Mouse (Mus musculus): ENCODE results near the gene Tmem86b. TPM values are rescaled to one million over a fixed set of nuclear protein-coding genes. Genes with fewer than 3 reads are reported as not detected.
A peak's percentile ranks its signal among the peaks of the same experiment; 100 is the strongest.

The Tmem86b gene
- polyA plus RNA-seq (2015; fragmentation: Nextera tagmentation; extraction: Ambion mirVana) = 25.1 and 31.4 TPM in 2 replicates

DNA sequence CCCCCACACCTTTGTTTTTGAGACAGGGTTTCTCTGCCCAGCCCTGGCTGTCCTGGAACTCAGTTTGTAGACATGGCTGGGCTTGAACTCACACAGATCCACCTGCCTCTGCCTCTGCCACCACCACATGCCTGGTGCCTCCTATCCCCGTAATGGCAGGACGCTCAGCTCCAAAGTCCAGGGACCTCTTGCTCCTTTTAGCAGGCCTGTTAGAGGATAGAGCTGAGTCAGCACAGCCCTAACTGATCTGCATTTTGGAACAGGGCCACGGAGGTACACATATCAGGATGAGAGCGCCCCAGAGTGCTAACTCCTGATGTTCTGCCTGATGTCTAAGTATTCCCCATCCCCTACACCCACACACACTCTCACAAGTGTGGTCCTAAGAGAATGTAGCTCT is at the start of gene Tmem86b:
Tmem86b (minus strand) TSS at position 392 of the 400 bp plus-strand sequence.
- TF ChIP-seq CTCF (IDR thresholded peaks at IDR 0.05; ENCODE audit: low read depth) = no peak
- Histone ChIP-seq H3K4me3 (ENCODE audit: low read depth, low read length) (peak within 1 kb of the TSS; percentile 21; the same call in 1 of the 2 replicates), H3K9ac (ENCODE audit: low read depth, low read length) (no peak within 1 kb of the TSS), H3K27me3 (replicated peaks; ENCODE audit: control insufficient read depth, insufficient read depth, low read length) (no peaks in the 10 kb centered on the region), H3K9me3 (ENCODE audit: control insufficient read depth) (no peaks in the 10 kb centered on the region), H3K27ac (ENCODE audit: low read depth, low read length) (no peak within 1 kb of the TSS; the same call in 1 of the 2 replicates), H3K36me3 (ENCODE audit: control insufficient read depth, insufficient read depth) (peaks cover 57% of the 10 kb centered on the region), H3K4me1 (replicated peaks; ENCODE audit: control insufficient read depth, insufficient read depth, low read length) (no peaks in the 10 kb centered on the region; the same call in 1 of the 2 replicates), H3K4me2 (replicated peaks; ENCODE audit: low read depth) (peak within 1 kb of the TSS; percentile 59; the same call in 1 of the 2 replicates)
- peak; percentile 35; the same call in 1 of the 2 replicates for ATAC-seq
- WGBS = 52% methylated on average over 4 of the region's 4 CpGs

DNA sequence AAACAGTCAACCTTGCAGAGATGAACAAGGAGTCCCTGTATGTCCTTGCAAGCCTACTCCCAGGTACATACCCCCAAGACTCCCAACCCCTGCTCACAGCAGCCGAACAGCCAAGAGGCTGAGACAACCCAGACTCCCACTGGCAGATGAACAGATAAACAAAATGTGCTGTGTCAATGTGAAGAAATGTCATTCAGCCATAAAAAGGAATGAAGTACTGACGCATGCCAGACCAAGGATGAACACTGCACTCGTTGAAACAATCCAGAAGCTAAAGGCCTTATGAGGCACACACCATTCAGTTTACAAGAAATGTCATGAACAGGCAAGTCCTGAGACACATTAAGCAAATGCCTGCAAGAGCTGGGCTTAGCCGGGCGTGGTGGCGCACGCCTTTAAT is 44.0 kb upstream of the Tmem86b start:
- 65% methylated on average over 7 of the region's 7 CpGs for WGBS
- no peaks in the 10 kb centered on the region for H3K27me3 ChIP-seq (replicated peaks; ENCODE audit: control insufficient read depth, insufficient read depth, low read length)
- H3K9me3 ChIP-seq (ENCODE audit: control insufficient read depth) = no peaks in the 10 kb centered on the region
- no peak overlapping the region for H3K9ac ChIP-seq (ENCODE audit: low read depth, low read length)
- TF ChIP-seq CTCF (IDR thresholded peaks at IDR 0.05; ENCODE audit: low read depth) = no peak
- no peaks in the 10 kb centered on the region; the same call in 1 of the 2 replicates for H3K4me1 ChIP-seq (replicated peaks; ENCODE audit: control insufficient read depth, insufficient read depth, low read length)
- H3K27ac ChIP-seq (ENCODE audit: low read depth, low read length) = no peak overlapping the region
- peaks cover 29% of the 10 kb centered on the region; the same call in 1 of the 2 replicates for H3K36me3 ChIP-seq (ENCODE audit: control insufficient read depth, insufficient read depth)
- H3K4me3 ChIP-seq (ENCODE audit: low read depth, low read length) = no peak overlapping the region
- no peak for ATAC-seq
- no peak overlapping the region for H3K4me2 ChIP-seq (replicated peaks; ENCODE audit: low read depth)

DNA sequence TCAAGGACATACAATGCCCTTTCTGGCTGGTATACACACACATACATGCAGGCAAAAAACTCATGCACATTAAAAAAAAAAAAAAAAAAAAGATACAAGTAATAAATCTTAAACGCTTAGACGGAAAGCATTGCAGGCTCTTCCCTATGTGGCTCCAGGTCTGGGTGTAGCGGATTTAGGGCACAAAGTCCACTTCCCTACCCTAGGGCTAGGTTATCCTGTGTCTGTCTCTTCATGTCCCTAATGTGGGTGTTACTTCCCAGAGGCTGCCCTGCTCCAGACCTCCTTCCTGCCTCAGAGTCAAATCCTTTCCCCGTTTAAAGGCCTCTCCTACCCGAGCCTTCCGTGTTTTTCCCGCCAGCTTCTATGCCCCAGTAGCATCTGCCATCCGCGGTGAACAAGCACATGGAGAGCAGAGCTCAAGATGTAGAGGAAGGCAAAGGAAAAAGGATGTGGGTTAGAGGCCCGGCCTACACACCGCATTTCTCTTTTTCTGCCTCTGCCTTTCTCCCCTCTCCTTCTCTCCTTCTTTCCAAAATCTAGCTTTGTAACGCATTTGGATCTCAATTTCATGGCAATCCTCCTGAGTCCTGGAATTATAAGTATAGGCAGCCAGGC is 43.0 kb upstream of the Tmem86b start:
- no peaks in the 10 kb centered on the region; the same call in 1 of the 2 replicates for H3K4me1 ChIP-seq (replicated peaks; ENCODE audit: control insufficient read depth, insufficient read depth, low read length)
- peak; percentile 37; the same call in 1 of the 2 replicates for ATAC-seq
- no peak for TF ChIP-seq CTCF (IDR thresholded peaks at IDR 0.05; ENCODE audit: low read depth)
- H3K9ac ChIP-seq (ENCODE audit: low read depth, low read length) = no peak overlapping the region
- H3K4me2 ChIP-seq (replicated peaks; ENCODE audit: low read depth) = no peak overlapping the region
- 62% methylated on average over 12 of the region's 12 CpGs for WGBS
- H3K27me3 ChIP-seq (replicated peaks; ENCODE audit: control insufficient read depth, insufficient read depth, low read length) = no peaks in the 10 kb centered on the region
- peaks cover 26% of the 10 kb centered on the region; the same call in 1 of the 2 replicates for H3K36me3 ChIP-seq (ENCODE audit: control insufficient read depth, insufficient read depth)
- peak overlapping the region; percentile 7; the same call in 1 of the 2 replicates for H3K27ac ChIP-seq (ENCODE audit: low read depth, low read length)
- no peaks in the 10 kb centered on the region for H3K9me3 ChIP-seq (ENCODE audit: control insufficient read depth)
- no peak overlapping the region for H3K4me3 ChIP-seq (ENCODE audit: low read depth, low read length)

DNA sequence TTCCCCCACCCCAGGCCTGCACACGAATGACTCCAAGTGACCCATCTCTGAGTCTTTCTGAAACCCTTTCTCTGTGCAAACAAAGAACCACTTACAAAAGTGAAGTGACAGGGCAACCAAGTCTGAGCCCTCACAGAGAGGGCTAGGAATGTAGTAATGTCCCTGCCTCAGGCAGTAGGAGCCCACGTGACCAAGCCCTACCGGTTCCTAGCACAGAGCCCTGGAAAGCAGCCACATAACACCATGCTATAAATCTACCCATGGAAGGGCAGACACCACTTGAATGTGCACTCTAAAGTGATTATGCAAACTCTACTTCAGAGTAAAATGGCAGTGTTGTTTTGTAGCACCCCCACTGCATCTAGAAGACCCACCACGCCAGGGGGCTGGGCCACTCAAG is 40.7 kb upstream of the Tmem86b start:
- Histone ChIP-seq H3K9me3 (ENCODE audit: control insufficient read depth) (no peaks in the 10 kb centered on the region), H3K36me3 (ENCODE audit: control insufficient read depth, insufficient read depth) (peaks cover 19% of the 10 kb centered on the region; the same call in 1 of the 2 replicates), H3K4me3 (ENCODE audit: low read depth, low read length) (no peak overlapping the region), H3K4me2 (replicated peaks; ENCODE audit: low read depth) (no peak overlapping the region), H3K4me1 (replicated peaks; ENCODE audit: control insufficient read depth, insufficient read depth, low read length) (no peaks in the 10 kb centered on the region; the same call in 1 of the 2 replicates), H3K9ac (ENCODE audit: low read depth, low read length) (no peak overlapping the region), H3K27me3 (replicated peaks; ENCODE audit: control insufficient read depth, insufficient read depth, low read length) (no peaks in the 10 kb centered on the region), H3K27ac (ENCODE audit: low read depth, low read length) (no peak overlapping the region)
- 55% methylated on average over 4 of the region's 4 CpGs for WGBS
- no peak for ATAC-seq
- TF ChIP-seq CTCF (IDR thresholded peaks at IDR 0.05; ENCODE audit: low read depth) = no peak

DNA sequence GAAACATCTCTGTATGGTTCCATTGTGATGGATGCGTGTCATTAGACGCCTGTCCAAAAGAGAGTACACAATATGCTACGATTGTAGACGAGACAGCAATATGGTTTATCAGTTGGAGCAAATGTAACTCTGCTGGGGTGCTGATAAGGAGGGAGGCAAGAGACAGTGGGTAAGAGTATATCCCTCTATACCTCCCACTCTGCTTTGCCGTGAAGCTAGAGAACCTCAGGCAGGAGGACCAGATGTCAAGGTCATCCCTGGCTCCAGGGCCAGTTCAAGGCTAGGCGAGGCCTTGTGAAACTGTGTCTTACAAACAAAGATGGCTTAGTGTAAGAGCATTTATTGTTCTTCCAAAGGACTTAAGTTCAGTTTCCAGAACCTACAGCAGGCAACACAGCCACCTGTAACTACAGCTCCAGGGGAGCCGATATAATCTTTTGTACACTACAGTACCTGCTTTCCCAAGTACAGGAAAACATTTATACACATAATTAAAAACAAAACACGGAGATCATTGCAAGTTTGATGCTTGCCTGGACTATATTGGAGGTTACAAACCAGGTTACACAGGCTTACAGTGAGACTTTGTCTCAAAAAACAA is 39.5 kb upstream of the Tmem86b start:
- H3K4me3 ChIP-seq (ENCODE audit: low read depth, low read length) = no peak overlapping the region
- no peaks in the 10 kb centered on the region; the same call in 1 of the 2 replicates for H3K4me1 ChIP-seq (replicated peaks; ENCODE audit: control insufficient read depth, insufficient read depth, low read length)
- H3K9ac ChIP-seq (ENCODE audit: low read depth, low read length) = no peak overlapping the region
- TF ChIP-seq CTCF (IDR thresholded peaks at IDR 0.05; ENCODE audit: low read depth) = no peak
- peaks cover 16% of the 10 kb centered on the region; the same call in 1 of the 2 replicates for H3K36me3 ChIP-seq (ENCODE audit: control insufficient read depth, insufficient read depth)
- H3K4me2 ChIP-seq (replicated peaks; ENCODE audit: low read depth) = no peak overlapping the region
- H3K9me3 ChIP-seq (ENCODE audit: control insufficient read depth) = no peaks in the 10 kb centered on the region
- H3K27me3 ChIP-seq (replicated peaks; ENCODE audit: control insufficient read depth, insufficient read depth, low read length) = no peaks in the 10 kb centered on the region
- ATAC-seq = no peak
- 83% methylated on average over 8 of the region's 8 CpGs for WGBS
- H3K27ac ChIP-seq (ENCODE audit: low read depth, low read length) = no peak overlapping the region

DNA sequence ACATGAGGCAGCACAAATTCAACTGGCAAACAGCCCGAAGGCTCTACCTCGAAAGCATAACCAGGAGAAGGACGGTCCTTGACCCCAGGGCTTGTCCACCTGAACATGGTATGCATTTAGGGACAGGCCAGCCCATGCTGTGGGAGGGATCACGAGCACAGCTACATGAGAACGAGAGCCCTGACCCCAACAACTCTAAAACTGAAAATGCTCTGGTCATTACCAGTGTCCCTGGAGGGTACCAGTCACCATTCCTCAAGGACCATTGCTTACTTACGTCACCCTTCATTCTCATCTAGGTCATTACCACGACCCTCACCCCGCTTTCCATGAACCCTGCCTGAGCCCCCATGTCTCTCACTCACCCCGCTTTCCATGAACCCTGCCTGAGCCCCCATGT is 37.9 kb upstream of the Tmem86b start:
- Histone ChIP-seq H3K4me1 (replicated peaks; ENCODE audit: control insufficient read depth, insufficient read depth, low read length) (no peaks in the 10 kb centered on the region; the same call in 1 of the 2 replicates), H3K27ac (ENCODE audit: low read depth, low read length) (no peak overlapping the region), H3K4me2 (replicated peaks; ENCODE audit: low read depth) (no peak overlapping the region), H3K9ac (ENCODE audit: low read depth, low read length) (no peak overlapping the region), H3K36me3 (ENCODE audit: control insufficient read depth, insufficient read depth) (peaks cover 20% of the 10 kb centered on the region; the same call in 1 of the 2 replicates), H3K4me3 (ENCODE audit: low read depth, low read length) (no peak overlapping the region), H3K9me3 (ENCODE audit: control insufficient read depth) (no peaks in the 10 kb centered on the region), H3K27me3 (replicated peaks; ENCODE audit: control insufficient read depth, insufficient read depth, low read length) (no peaks in the 10 kb centered on the region)
- no peak for ATAC-seq
- no peak for TF ChIP-seq CTCF (IDR thresholded peaks at IDR 0.05; ENCODE audit: low read depth)
- WGBS = 98% methylated on average over 9 of the region's 9 CpGs
